Mouse (Mus musculus) C2C12 (cell line): ENCODE measurements around the gene March9.

Source experiments
- CTCF ChIP-seq: IDR thresholded peaks from one replicate; pipeline ENCODE4 v1.5.1; 2011; ENCODE audit not compliant: control insufficient read depth, insufficient read depth, insufficient read length
- FOSL1 ChIP-seq: IDR thresholded peaks from one replicate; pipeline ENCODE4 v1.8.0; 2011; ENCODE audit warnings: mild to moderate bottlenecking, low read length; ENCODE audit not compliant: poor library complexity, insufficient read depth, severe bottlenecking
- MYOD1 ChIP-seq: IDR thresholded peaks from one replicate; pipeline ENCODE4 v1.6.1; 2011; ENCODE audit warnings: low read depth; ENCODE audit not compliant: control insufficient read depth, insufficient read length

GRCm38 (mm10) chr10:127036273-127036672 lies 23.7 kb downstream of the March9 start:
- TF ChIP-seq MYOD1: no peak
- TF ChIP-seq CTCF: no peak
- TF ChIP-seq FOSL1: no peak
